8 mouse cellular contexts compared by ENCODE assay signal in genomic region chr5:64070081-64070673, GRCm38 (mm10). TPM values are rescaled to one million over a fixed set of nuclear protein-coding genes. Genes with fewer than 3 reads are reported as not detected.
A peak's percentile ranks its signal among the peaks of the same experiment; 100 is the strongest.
DNase-seq lines count a peak whose midpoint lies in the region; ATAC-seq lines count a peak whose summit lies in the region.

No protein-coding gene starts in this region.

- H3K27me3 ChIP-seq in forebrain, embryonic 14.5 days (replicated peaks; ENCODE audit: control insufficient read depth, insufficient read depth, low read length): no peaks in the 10 kb centered on the region

- no peaks in the 10 kb centered on the region for H3K36me3 ChIP-seq in forebrain, embryonic 14.5 days (ENCODE audit: control insufficient read depth, insufficient read depth, low read length)

- DNase-seq in right cerebral cortex, adult 2 months (ENCODE audit: low spot score in 2 of 2): peak; percentile 36 to 45
- DNase-seq in right cerebral cortex, adult 18-20 months: no peak
- DNase-seq in cerebellum, adult 11 months: peak; percentile 79
- DNase-seq in forebrain, embryonic 14.5 days (ENCODE audit: low spot score): peak; percentile 68
- DNase-seq in layer of hippocampus, postnatal 14 days (ENCODE audit: low spot score in 2 of 2): peak; percentile 34 to 54
- DNase-seq in spleen, adult 18-20 months: peak; percentile 46 to 59

- no peak overlapping the region for H3K27ac ChIP-seq in forebrain, embryonic 14.5 days (ENCODE audit: low read depth, low read length)

- 37% methylated on average over 4 of the region's 4 CpGs for WGBS in forebrain, embryonic 14.5 days

- no peak overlapping the region for H3K4me2 ChIP-seq in forebrain, embryonic 14.5 days (ENCODE audit: low read length)

- no peaks in the 10 kb centered on the region for H3K9me3 ChIP-seq in forebrain, embryonic 14.5 days (replicated peaks; ENCODE audit: control insufficient read depth, low read length)

- H3K4me1 ChIP-seq in forebrain, embryonic 14.5 days (ENCODE audit: control insufficient read depth, insufficient read depth, low read length): no peaks in the 10 kb centered on the region

- no peak overlapping the region for H3K9ac ChIP-seq in forebrain, embryonic 14.5 days (ENCODE audit: low read length)

- no peak overlapping the region for H3K4me3 ChIP-seq in forebrain, embryonic 14.5 days (ENCODE audit: low read depth, low read length)

- peak; percentile 65 for ATAC-seq in forebrain, embryonic 14.5 days
- ATAC-seq in hematopoietic stem cell, adult 5-6 weeks (replicated peaks in 1 of 2; ENCODE audit: insufficient read depth in 1 of 2, low FRiP score in 2 of 2, low TSS enrichment in 1 of 2, low read depth in 1 of 2, poor library complexity in 2 of 2, severe bottlenecking in 2 of 2): peak; percentile 90 to 93
- ATAC-seq in megakaryocyte-erythroid progenitor cell, adult 5-6 weeks (replicated peaks; ENCODE audit: low FRiP score, low TSS enrichment, poor library complexity, severe bottlenecking): peak; percentile 99

RNA-seq across cellular contexts. Expression of gene Pgm2, which starts 22.6 kb away (rescaled TPM):
- 26.5 and 28.1 TPM in 2 replicates for polyA plus RNA-seq in forebrain, embryonic 14.5 days (2014; fragmentation: Nextera tagmentation; extraction: Ambion mirVana)
- total RNA-seq in hematopoietic stem cell, adult 5-6 weeks (2017): 33.4 and 35.9 TPM in 2 replicates
- 10 to 100 TPM; 10.9 to 11.0 TPM for total RNA-seq in layer of hippocampus, postnatal 14 days (2021)
- 44.1 and 49.9 TPM in 2 replicates for total RNA-seq in megakaryocyte-erythroid progenitor cell, adult 5-6 weeks (2014; fragmentation: Nextera tagmentation)
- total RNA-seq in megakaryocyte-erythroid progenitor cell, adult 5-6 weeks (2017): 63.1 and 65.8 TPM in 2 replicates
